Mouse (Mus musculus) lung, postnatal 0 days (tissue): Measurements from ENCODE around the gene Rnf26.

ENCODE experiments used
- CTCF ChIP-seq: IDR thresholded peaks from 2 replicates; pipeline ENCODE4 v1.5.1; 2016; ENCODE audit warnings: antibody characterized with exemption, mild to moderate bottlenecking
- EP300 ChIP-seq: IDR thresholded peaks from 2 replicates; pipeline ENCODE4 v1.6.1; 2016; ENCODE audit warnings: antibody characterized with exemption, mild to moderate bottlenecking, control low read depth

DNA sequence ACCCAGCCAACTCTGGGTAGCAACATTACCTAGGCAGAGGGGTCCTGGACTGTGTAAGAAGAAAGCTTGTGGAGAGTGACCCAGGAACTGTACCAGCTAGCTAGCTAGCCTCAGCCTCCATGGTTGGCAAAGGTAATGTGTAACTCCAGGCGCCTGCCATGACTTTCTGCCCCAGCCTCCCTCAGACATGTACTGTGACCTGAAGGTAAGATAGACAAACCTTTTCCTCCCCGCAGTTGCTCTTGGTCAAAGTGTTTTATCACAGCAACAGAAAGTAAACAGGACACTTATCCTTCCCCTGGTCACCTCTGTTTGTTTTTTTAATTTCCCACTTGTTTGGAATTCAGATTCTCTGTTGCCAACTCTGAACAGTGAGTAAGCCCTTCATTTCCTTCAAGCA is 1.1 kb upstream of the Rnf26 start:
- TF ChIP-seq CTCF (no peak), EP300 (no peak)
